Comparison of ENCODE assay signal across 8 mouse cellular contexts in genomic region chr2:93252356-93252755, GRCm38 (mm10).
A peak's percentile ranks its signal among the peaks of the same experiment; 100 is the strongest.
DNase-seq lines count a peak whose midpoint lies in the region; ATAC-seq and TF ChIP-seq lines count a peak whose summit lies in the region.

No protein-coding gene starts in this region.

- no peak overlapping the region for H3K4me3 ChIP-seq in midbrain, embryonic 12.5 days
- H3K4me3 ChIP-seq in stomach, postnatal 0 days (ENCODE audit: low read depth, low read length) = no peak overlapping the region

- peak; percentile 83 to 85 for DNase-seq in adrenal gland, adult (ENCODE audit: inconsistent age in 2 of 2, low spot score in 1 of 2)
- no peak for DNase-seq in adrenal gland, adult 18-20 months (ENCODE audit: low spot score in 2 of 2)
- peak; percentile 62 for DNase-seq in cerebellum, adult 11 months
- peak; percentile 29 to 36 for DNase-seq in frontal cortex, postnatal 10 days (ENCODE audit: low spot score in 2 of 2)
- DNase-seq in stomach, postnatal 0 days (ENCODE audit: low spot score) = no peak
- DNase-seq in spleen, postnatal 14 days (ENCODE audit: low spot score in 2 of 2) = no peak
- DNase-seq in lung, postnatal 10 days = no peak

- 0 out of 2 replicates have a peak, but pooled peaks cover 3% of the 10 kb centered on the region for H3K27me3 ChIP-seq in midbrain, embryonic 12.5 days
- no peaks in the 10 kb centered on the region for H3K27me3 ChIP-seq in stomach, postnatal 0 days (ENCODE audit: control insufficient read depth, insufficient read depth, low read length)

- 33% methylated on average over 9 of the region's 9 CpGs for WGBS in midbrain, embryonic 12.5 days
- 39% methylated on average over 9 of the region's 9 CpGs for WGBS in stomach, postnatal 0 days

- no peak overlapping the region for H3K9ac ChIP-seq in midbrain, embryonic 12.5 days (replicated peaks)
- H3K9ac ChIP-seq in stomach, postnatal 0 days (ENCODE audit: low read length) = no peak overlapping the region

- peak; percentile 16; the same call in 1 of the 2 replicates for ATAC-seq in midbrain, embryonic 12.5 days (ENCODE audit: low FRiP score, low read depth)
- no peak for ATAC-seq in stomach, postnatal 0 days (ENCODE audit: low FRiP score, low TSS enrichment)

- H3K4me1 ChIP-seq in midbrain, embryonic 12.5 days = peaks cover 62% of the 10 kb centered on the region
- H3K4me1 ChIP-seq in stomach, postnatal 0 days (replicated peaks; ENCODE audit: control insufficient read depth, insufficient read depth) = no peaks in the 10 kb centered on the region

- peak overlapping the region; percentile 39; the same call in 1 of the 2 replicates for H3K27ac ChIP-seq in midbrain, embryonic 12.5 days (replicated peaks)
- H3K27ac ChIP-seq in stomach, postnatal 0 days (replicated peaks) = no peak overlapping the region; the same call in 1 of the 2 replicates

- no peak for TF ChIP-seq CTCF in stomach, postnatal 0 days (IDR thresholded peaks at IDR 0.05; ENCODE audit: low read depth)

- no peak overlapping the region for H3K4me2 ChIP-seq in midbrain, embryonic 12.5 days (replicated peaks)
- no peak overlapping the region for H3K4me2 ChIP-seq in stomach, postnatal 0 days (replicated peaks; ENCODE audit: low read depth)

- TF ChIP-seq EP300 in stomach, postnatal 0 days (optimal IDR thresholded peaks at IDR 0.05) = no peak

- no peaks in the 10 kb centered on the region for H3K36me3 ChIP-seq in midbrain, embryonic 12.5 days
- H3K36me3 ChIP-seq in stomach, postnatal 0 days (ENCODE audit: control insufficient read depth, insufficient read depth, low read length) = no peaks in the 10 kb centered on the region

- H3K9me3 ChIP-seq in midbrain, embryonic 12.5 days = no peaks in the 10 kb centered on the region
- no peaks in the 10 kb centered on the region for H3K9me3 ChIP-seq in stomach, postnatal 0 days (ENCODE audit: control insufficient read depth, low read length)

Comparison
In these comparisons a context has a peak if more than half of its experiments do, and no peak if none do; other contexts are left out.
1. DNase-seq: peak in adrenal gland, adult (2 of 2), cerebellum, adult 11 months (single experiment) and frontal cortex, postnatal 10 days (2 of 2); none in adrenal gland, adult 18-20 months (0 of 2), stomach, postnatal 0 days (single experiment), spleen, postnatal 14 days (0 of 2) and lung, postnatal 10 days (single experiment).